Mouse (Mus musculus) spleen, postnatal 0 days (tissue): Measurements from ENCODE around the gene Pttg1. TPM values are rescaled to one million over a fixed set of nuclear protein-coding genes. Genes with fewer than 3 reads are reported as not detected.
A peak's percentile ranks its signal among the peaks of the same experiment; 100 is the strongest.

Experiments
- microRNA counts: library from miRNA; unstranded; fragments of <30 nt; microRNA quantifications from one replicate; lab custom pipeline; 2015
- polyA plus RNA-seq: library from polyadenylated mRNA; unstranded; fragments of >200 nt; fragmentation: Nextera tagmentation; extraction: Ambion mirVana; gene quantifications from 2 replicates; pipeline ENCODE4 v1.2.1, GENCODE M21; 2015

The Pttg1 gene
- polyA plus RNA-seq: 78.7 and 85.3 TPM in 2 replicates

GRCm38 (mm10) chr11:43425824-43426413 lies at the start of gene Pttg1:
Pttg1 (minus strand) TSS chr11:43426251.

GRCm38 (mm10) chr11:43474225-43474774 lies 48.2 kb upstream of the Pttg1 start, which contains the start of gene C1qtnf2:
C1qtnf2 (plus strand) TSS chr11:43474276.

GRCm38 (mm10) chr11:43433254-43434023 lies 7.4 kb upstream of the Pttg1 start, which contains the start of gene Slu7:
Slu7 (plus strand) TSS chr11:43433744.

MicroRNAs within 50 kb of the gene (microRNA counts, 519-probe panel; counts per million panel counts)
- microRNA mmu-miR-146a (lab: Ali Mortazavi, UCI): 7,428 counts per million, percentile 71 among the panel's probes with 10 or more counts

Other genes starting within 250 kb of the Pttg1 start
- gene Slu7, start 7.5 kb upstream of the Pttg1 start, polyA plus RNA-seq: 32.1 and 33.7 TPM in 2 replicates
- 2.1 and 3.0 TPM in 2 replicates for gene C1qtnf2, start 48.0 kb upstream of the Pttg1 start, polyA plus RNA-seq
- gene Ccnjl, start 102.5 kb upstream of the Pttg1 start, polyA plus RNA-seq: 3.1 and 3.6 TPM in 2 replicates
- gene 4933415A04Rik, start 160.8 kb upstream of the Pttg1 start, polyA plus RNA-seq: 1.4 and 1.9 TPM in 2 replicates
- gene Fabp6, start 175.3 kb upstream of the Pttg1 start, polyA plus RNA-seq: not detected in 2 replicates